Mouse (Mus musculus): Measurements from ENCODE around the gene Bmp6.
A peak's percentile ranks its signal among the peaks of the same experiment; 100 is the strongest.

The Bmp6 gene

GRCm38 (mm10) chr13:38354284-38354683 is 9.4 kb downstream of the Bmp6 start:
- no peak for DNase-seq (ENCODE audit: low spot score)

- no peak for DNase-seq (ENCODE audit: low spot score)
Measured at GRCm38 (mm10) chr13:38359045-38359444, 14.1 kb downstream of the Bmp6 start.

- no peak for DNase-seq (ENCODE audit: low spot score)
Measured at GRCm38 (mm10) chr13:38362751-38363150, 17.8 kb downstream of the Bmp6 start.

GRCm38 (mm10) chr13:38363869-38364268 is 19.0 kb downstream of the Bmp6 start:
- DNase-seq (ENCODE audit: low spot score) = no peak

GRCm38 (mm10) chr13:38369624-38370023 is 24.7 kb downstream of the Bmp6 start:
- DNase-seq (ENCODE audit: low spot score) = no peak

GRCm38 (mm10) chr13:38376071-38376470 is 31.2 kb downstream of the Bmp6 start:
- DNase-seq (ENCODE audit: low spot score) = no peak

GRCm38 (mm10) chr13:38377355-38377754 is 32.4 kb downstream of the Bmp6 start:
- DNase-seq (ENCODE audit: low spot score) = no peak

- no peak for DNase-seq (ENCODE audit: low spot score)
Measured at GRCm38 (mm10) chr13:38379806-38380205, 34.9 kb downstream of the Bmp6 start.

GRCm38 (mm10) chr13:38386035-38386559 is 41.2 kb downstream of the Bmp6 start:
- no peak for DNase-seq (ENCODE audit: low spot score)

- DNase-seq (ENCODE audit: low spot score) = no peak
Measured at GRCm38 (mm10) chr13:38387453-38388040, 42.6 kb downstream of the Bmp6 start.

- no peak for DNase-seq (ENCODE audit: low spot score)
Measured at GRCm38 (mm10) chr13:38393444-38393843, 48.5 kb downstream of the Bmp6 start.

- no peak for DNase-seq (ENCODE audit: low spot score)
Measured at GRCm38 (mm10) chr13:38395026-38395425, 50.1 kb downstream of the Bmp6 start.

GRCm38 (mm10) chr13:38397007-38397545 is 52.2 kb downstream of the Bmp6 start:
- no peak for DNase-seq (ENCODE audit: low spot score)

- peak; percentile 26 for DNase-seq (ENCODE audit: low spot score)
Measured at GRCm38 (mm10) chr13:38398658-38399057, 53.8 kb downstream of the Bmp6 start.

GRCm38 (mm10) chr13:38400662-38401061 is 55.8 kb downstream of the Bmp6 start:
- no peak for DNase-seq (ENCODE audit: low spot score)

- no peak for DNase-seq (ENCODE audit: low spot score)
Measured at GRCm38 (mm10) chr13:38407611-38408315, 62.9 kb downstream of the Bmp6 start.

GRCm38 (mm10) chr13:38408636-38409035 is 63.7 kb downstream of the Bmp6 start:
- no peak for DNase-seq (ENCODE audit: low spot score)

- DNase-seq (ENCODE audit: low spot score) = peak; percentile 73
Measured at GRCm38 (mm10) chr13:38410322-38410865, 65.5 kb downstream of the Bmp6 start.

- DNase-seq (ENCODE audit: low spot score) = no peak
Measured at GRCm38 (mm10) chr13:38419781-38420180, 74.9 kb downstream of the Bmp6 start.

- DNase-seq (ENCODE audit: low spot score) = no peak
Measured at GRCm38 (mm10) chr13:38422491-38422890, 77.6 kb downstream of the Bmp6 start.

GRCm38 (mm10) chr13:38425294-38425693 is 80.4 kb downstream of the Bmp6 start:
- no peak for DNase-seq (ENCODE audit: low spot score)

- DNase-seq (ENCODE audit: low spot score) = no peak
Measured at GRCm38 (mm10) chr13:38429671-38430070, 84.8 kb downstream of the Bmp6 start.

- no peak for DNase-seq (ENCODE audit: low spot score)
Measured at GRCm38 (mm10) chr13:38430075-38430474, 85.2 kb downstream of the Bmp6 start.

Measured in urinary bladder, postnatal 14 days (tissue).